Mouse (Mus musculus) brain, embryonic 14.5 days (tissue): ENCODE measurements at regions not wholly inside any gene's neighbourhood (a gene's known extent, or its start where the extent isn't known, plus 50 kb on each side); places are given as distances from the start of the nearest gene placed in this dataset.

ENCODE experiments used
- CTCF ChIP-seq: fragments of 200-500 bp; IDR thresholded peaks from 2 replicates; pipeline ENCODE4 v1.5.1; 2012; ENCODE audit warnings: inconsistent platforms, mild to moderate bottlenecking, moderate library complexity, borderline replicate concordance; ENCODE audit not compliant: insufficient read depth, insufficient read length; ENCODE audit errors: extremely low read depth
- POLR2A ChIP-seq: fragments of 200-500 bp; IDR thresholded peaks from 2 replicates; pipeline ENCODE4 v1.6.1; 2012; ENCODE audit warnings: mild to moderate bottlenecking, inconsistent platforms, borderline replicate concordance; ENCODE audit not compliant: poor library complexity, insufficient read depth, insufficient read length, severe bottlenecking; ENCODE audit errors: extremely low read depth

DNA sequence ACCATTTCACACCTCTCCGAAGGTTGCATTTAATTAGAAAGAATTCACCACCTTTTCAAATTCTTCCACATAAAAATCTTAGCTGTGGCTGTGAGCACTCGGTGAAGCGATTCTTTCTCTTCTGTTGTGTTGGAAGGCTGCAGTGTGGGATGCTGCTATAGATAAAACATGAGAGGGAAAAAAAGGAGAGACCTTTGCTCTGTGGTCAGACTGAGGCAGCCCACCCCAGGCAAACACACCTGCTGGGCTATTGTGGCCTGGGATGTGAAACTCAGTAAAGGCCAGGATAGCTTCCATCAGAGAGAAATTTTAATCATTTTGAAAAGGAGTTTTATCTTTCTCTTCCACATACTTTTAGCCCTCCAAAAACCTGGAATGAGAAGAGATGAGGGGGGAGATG lies 625.3 kb upstream of the Akr1e1 start:
- TF ChIP-seq CTCF (no peak), POLR2A (no peak)
